Mouse (Mus musculus) liver, postnatal 0 days (tissue): Measurements from ENCODE around the gene Ifngr1.

Experiments
- CTCF ChIP-seq: sonication (generic); IDR thresholded peaks from 2 replicates; pipeline ENCODE4 v1.5.1; 2016; ENCODE audit warnings: antibody characterized with exemption, low read depth
- EP300 ChIP-seq: IDR thresholded peaks from 2 replicates; pipeline ENCODE4 v1.6.1; 2016; ENCODE audit warnings: antibody characterized with exemption, low read depth, mild to moderate bottlenecking

GRCm38 (mm10) chr10:19551585-19551984, 40.2 kb upstream of the Ifngr1 start:
- TF ChIP-seq CTCF: no peak
- no peak for TF ChIP-seq EP300
